Mouse (Mus musculus): ENCODE measurements around the gene Plxna2. TPM values are rescaled to one million over a fixed set of nuclear protein-coding genes. Genes with fewer than 3 reads are reported as not detected.

Plxna2 gene
- total RNA-seq (2021), result 10 to 100 TPM; 26.6 to 29.7 TPM
- long read RNA-seq, experiment 1, full-length matches to known transcripts, result 4 of 13 reads
- long read RNA-seq, experiment 1, partial matches to known transcripts, result 3 of 13 reads
- long read RNA-seq, experiment 1, other reads (novel, unspliced or antisense), result 6 of 13 reads
- long read RNA-seq, experiment 2, partial matches to known transcripts, result 1 of 1 reads
- long read RNA-seq, experiment 2, other reads (novel, unspliced or antisense), result 0 of 1 reads

- intact Hi-C loops (cut with DNase I), result loop anchor here (2.0 to 5.0 kb wide), 2 partner anchors 134 to 197 kb away; no protein-coding TSS in a partner anchor
- no peak for DNase-seq
These were observed at the start of gene Plxna2 for GRCm38 (mm10) chr1:194617918-194618317. Plxna2 (plus strand) TSS chr1:194618218.

GRCm38 (mm10) chr1:194573870-194574269, 44.1 kb upstream of the Plxna2 start:
- intact Hi-C loops (cut with DNase I), result no loop called here
- DNase-seq, result no peak

- intact Hi-C loops (cut with DNase I), result no loop called here
- peak in 1 of 2 experiments; percentile 26 for DNase-seq
These were observed 39.7 kb upstream of the Plxna2 start for GRCm38 (mm10) chr1:194578270-194578669.

GRCm38 (mm10) chr1:194580539-194580938, 37.5 kb upstream of the Plxna2 start:
- no peak for DNase-seq
- intact Hi-C loops (cut with DNase I), result no loop called here

- intact Hi-C loops (cut with DNase I), result no loop called here
- no peak for DNase-seq
These were observed 31.3 kb upstream of the Plxna2 start for GRCm38 (mm10) chr1:194586670-194587069.

GRCm38 (mm10) chr1:194587532-194587931, 30.5 kb upstream of the Plxna2 start:
- intact Hi-C loops (cut with DNase I), result no loop called here
- DNase-seq, result peak; percentile 43 to 46

GRCm38 (mm10) chr1:194587956-194588668, 29.9 kb upstream of the Plxna2 start:
- intact Hi-C loops (cut with DNase I), result no loop called here
- DNase-seq, result no peak

GRCm38 (mm10) chr1:194588711-194589451, 29.1 kb upstream of the Plxna2 start:
- intact Hi-C loops (cut with DNase I), result no loop called here
- DNase-seq, result peak; percentile 54 to 61

GRCm38 (mm10) chr1:194593155-194593554, 24.9 kb upstream of the Plxna2 start:
- DNase-seq, result no peak
- intact Hi-C loops (cut with DNase I), result no loop called here

- intact Hi-C loops (cut with DNase I), result no loop called here
- no peak for DNase-seq
These were observed 10.4 kb upstream of the Plxna2 start for GRCm38 (mm10) chr1:194607406-194608261.

GRCm38 (mm10) chr1:194610516-194610915, 7.5 kb upstream of the Plxna2 start:
- intact Hi-C loops (cut with DNase I), result no loop called here
- DNase-seq, result no peak

- intact Hi-C loops (cut with DNase I), result no loop called here
- DNase-seq, result no peak
These were observed 5.4 kb upstream of the Plxna2 start for GRCm38 (mm10) chr1:194612628-194613027.

- intact Hi-C loops (cut with DNase I), result no loop called here
- no peak for DNase-seq
These were observed 4.7 kb upstream of the Plxna2 start for GRCm38 (mm10) chr1:194613271-194613834.

GRCm38 (mm10) chr1:194613923-194614830, 3.8 kb upstream of the Plxna2 start:
- intact Hi-C loops (cut with DNase I), result no loop called here
- no peak for DNase-seq

GRCm38 (mm10) chr1:194616136-194616535, 1.9 kb upstream of the Plxna2 start:
- intact Hi-C loops (cut with DNase I), result loop anchor here (5.0 kb wide), 1 partner anchor 136 kb away; no protein-coding TSS in a partner anchor
- no peak for DNase-seq

GRCm38 (mm10) chr1:194618841-194619311, 858 bp downstream of the Plxna2 start:
- intact Hi-C loops (cut with DNase I), result loop anchor here (1.0 to 5.0 kb wide), 3 partner anchors 103 to 196 kb away; no protein-coding TSS in a partner anchor
- DNase-seq, result peak; percentile 80 to 92

- peak; percentile 88 for DNase-seq
These were observed 1.6 kb downstream of the Plxna2 start for GRCm38 (mm10) chr1:194619353-194620244.

More at GRCm38 (mm10) chr1:194619353-194620244, 1.6 kb downstream of the Plxna2 start:
- intact Hi-C loops (cut with DNase I), result loop anchor here (1.0 to 10.0 kb wide), 6 partner anchors 17 to 345 kb away; no protein-coding TSS in a partner anchor
